Mouse (Mus musculus) forebrain, embryonic 11.5 days (tissue): ENCODE data around the gene Tmem215. TPM values are rescaled to one million over a fixed set of nuclear protein-coding genes. Genes with fewer than 3 reads are reported as not detected.

ENCODE experiments used
- ATAC-seq: fragments of 200-750 bp; cut with Nextera tagmentation; replicated peaks from 2 replicates; pipeline ENCODE4 v1.8.0; 2017; ENCODE audit warnings: moderate TSS enrichment; ENCODE audit not compliant: low FRiP score
- DNase-seq: peaks from one replicate; pipeline ENCODE4 v3.0.0-alpha.2; 2017; ENCODE audit warnings: low spot score
- H3K27ac ChIP-seq: fragments of 300-500 bp; sonication (generic); 2 replicates; pipeline ENCODE4 v1.5.1; 2014; ENCODE audit warnings: low read depth, low read length
- H3K27me3 ChIP-seq: fragments of 300-500 bp; sonication (generic); 2 replicates; pipeline ENCODE4 v1.6.1; 2014; ENCODE audit warnings: mild to moderate bottlenecking, low read length, mixed read lengths; ENCODE audit not compliant: control insufficient read depth, insufficient read depth
- H3K36me3 ChIP-seq: fragments of 300-500 bp; sonication (generic); 2 replicates; pipeline ENCODE4 v1.6.1; 2014; ENCODE audit warnings: mild to moderate bottlenecking, low read length, moderate library complexity, mixed read lengths; ENCODE audit not compliant: control insufficient read depth, insufficient read depth
- H3K4me1 ChIP-seq: fragments of 300-500 bp; sonication (generic); replicated peaks from 2 replicates; pipeline ENCODE4 v1.6.1; 2014; ENCODE audit warnings: low read length, mixed read lengths; ENCODE audit not compliant: control insufficient read depth, insufficient read depth
- H3K4me2 ChIP-seq: fragments of 300-500 bp; sonication (generic); 2 replicates; pipeline ENCODE4 v1.6.1; 2014; ENCODE audit warnings: low read depth, mild to moderate bottlenecking, low read length, moderate library complexity, mixed read lengths; ENCODE audit not compliant: severe bottlenecking
- H3K4me3 ChIP-seq: fragments of 300-500 bp; sonication (generic); 2 replicates; pipeline ENCODE4 v1.5.1; 2014; ENCODE audit warnings: low read depth, low read length
- H3K9ac ChIP-seq: fragments of 300-500 bp; sonication (generic); 2 replicates; pipeline ENCODE4 v1.6.1; 2014; ENCODE audit warnings: low read length
- H3K9me3 ChIP-seq: fragments of 300-500 bp; sonication (generic); 2 replicates; pipeline ENCODE4 v1.6.1; 2016; ENCODE audit warnings: low read length, mixed read lengths; ENCODE audit not compliant: control insufficient read depth
- WGBS: fragments of 180-500 bp; shearing (Covaris S2); extraction: QIAGEN DNeasy Blood & Tissue Kit; methylation state at CpG from one replicate; pipeline ENCODE4 v1.1.7; 2014; 5-methylcytosine and 5-hydroxymethylcytosine counted together
- polyA plus RNA-seq: library from polyadenylated mRNA; unstranded; fragments of >200 nt; fragmentation: Nextera tagmentation; extraction: Ambion mirVana; gene quantifications from 2 replicates; pipeline ENCODE4 v1.2.1, GENCODE M21; 2014

The Tmem215 gene
- polyA plus RNA-seq, 1 experiment from 2014 or later: 0.29 TPM

DNA sequence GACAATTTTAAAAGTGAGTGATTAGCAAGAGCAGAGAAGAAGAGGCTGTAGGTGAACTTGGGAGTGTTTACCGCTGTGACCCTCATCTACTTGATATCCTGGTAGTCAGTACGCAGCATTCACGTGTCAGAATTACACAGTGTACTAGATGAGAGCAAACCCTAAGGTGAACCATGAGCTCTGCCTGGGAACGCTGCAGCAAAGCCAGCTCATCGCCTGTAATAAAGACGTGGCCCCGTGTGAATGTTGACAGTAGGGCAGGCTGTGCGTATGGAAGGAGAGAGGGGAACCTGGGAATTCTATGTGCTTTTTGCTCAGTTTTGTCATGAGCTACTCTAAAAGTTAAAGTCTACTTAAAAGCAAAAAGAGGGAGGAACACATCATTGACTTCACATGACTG, 19.8 kb downstream of the Tmem215 start:
- WGBS: 95% methylated on average over 8 of the region's 8 CpGs
- Histone ChIP-seq H3K4me2 (no peak overlapping the region), H3K27me3 (no peaks in the 10 kb centered on the region), H3K9me3 (no peaks in the 10 kb centered on the region), H3K27ac (no peak overlapping the region), H3K4me3 (no peak overlapping the region), H3K4me1 (no peaks in the 10 kb centered on the region), H3K36me3 (no peaks in the 10 kb centered on the region), H3K9ac (no peak overlapping the region)
- no peak for ATAC-seq
- DNase-seq: no peak

DNA sequence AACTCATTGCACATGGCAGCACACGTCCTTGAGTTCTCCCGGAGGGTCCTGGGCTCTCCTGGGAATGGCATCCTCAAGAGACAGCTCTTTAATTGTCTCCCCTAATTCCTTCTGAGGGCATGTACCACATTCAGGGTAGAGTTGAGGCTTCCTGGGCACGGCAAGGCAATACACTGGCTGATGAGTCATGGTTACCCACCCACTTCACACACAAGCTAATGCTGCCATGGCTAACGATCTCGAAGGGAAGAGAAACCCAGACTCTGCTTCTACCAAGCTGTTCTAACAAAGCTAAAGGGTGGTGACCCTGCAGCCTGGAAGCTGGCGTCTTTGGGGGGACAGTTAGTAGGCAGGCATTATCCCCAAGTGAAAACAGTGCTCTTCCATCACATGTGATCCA, 24.4 kb downstream of the Tmem215 start:
- no peak overlapping the region for H3K9ac ChIP-seq
- no peak overlapping the region for H3K4me3 ChIP-seq
- WGBS: 88% methylated on average over 6 of the region's 6 CpGs
- H3K4me1 ChIP-seq: no peaks in the 10 kb centered on the region
- no peak overlapping the region for H3K27ac ChIP-seq
- H3K4me2 ChIP-seq: no peak overlapping the region
- H3K27me3 ChIP-seq: no peaks in the 10 kb centered on the region
- H3K9me3 ChIP-seq: no peaks in the 10 kb centered on the region
- no peaks in the 10 kb centered on the region for H3K36me3 ChIP-seq
- ATAC-seq (no peak), DNase-seq (no peak)

DNA sequence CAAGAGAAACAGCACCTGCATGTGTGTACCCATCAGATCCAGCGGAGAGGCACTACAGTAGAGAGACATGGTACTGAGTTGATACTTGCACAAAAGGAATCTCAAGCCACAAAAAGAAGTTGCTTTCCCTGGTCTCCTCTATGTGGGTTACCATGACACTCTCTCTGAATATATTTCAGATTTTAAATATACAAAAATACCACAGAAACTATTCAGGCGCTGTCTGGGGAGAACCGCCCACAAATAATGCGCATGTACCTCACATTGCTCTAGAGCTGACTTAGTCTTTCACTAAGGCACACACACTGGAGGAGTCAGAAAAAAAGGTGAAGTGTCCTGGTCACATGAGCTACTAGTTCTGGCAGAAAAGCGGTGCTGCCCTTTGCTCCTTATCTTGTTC, 24.8 kb downstream of the Tmem215 start:
- 91% methylated on average over 5 of the region's 5 CpGs for WGBS

DNA sequence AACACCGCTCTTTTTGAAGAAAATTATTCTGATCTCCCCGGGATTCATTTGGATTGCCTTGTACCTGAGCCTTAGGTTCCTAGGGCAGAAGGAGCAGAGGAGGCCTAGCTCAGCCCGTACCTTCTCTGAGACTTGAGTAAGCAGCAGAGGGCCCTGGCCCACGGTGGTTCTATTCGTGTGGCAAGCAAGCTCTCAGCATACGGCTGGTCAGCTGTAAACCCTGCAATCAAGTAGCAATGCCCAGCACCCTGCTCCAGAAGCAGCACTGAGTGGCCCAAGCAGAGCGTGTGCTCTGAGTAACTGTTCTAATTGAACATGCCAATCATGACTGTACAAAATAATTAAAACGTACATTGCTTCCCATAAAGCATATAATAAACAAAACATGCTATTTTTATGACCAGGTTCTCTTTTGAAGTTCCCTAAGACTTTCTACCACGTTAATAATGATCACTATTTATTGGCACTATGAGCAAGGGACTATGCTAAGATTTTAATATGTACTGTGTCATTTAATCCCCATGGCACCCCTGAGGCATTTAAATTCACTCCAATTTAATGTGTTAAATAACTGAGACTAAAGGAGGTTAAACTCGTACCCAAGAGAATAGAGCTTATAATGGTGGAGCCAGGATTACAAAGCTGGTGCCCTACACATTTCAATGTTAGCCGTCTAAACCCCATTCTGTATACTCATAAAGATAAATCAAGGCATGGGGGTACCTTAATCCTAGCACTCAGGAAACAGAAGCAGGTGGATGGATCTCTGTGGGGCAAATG, 28.0 kb downstream of the Tmem215 start:
- H3K9me3 ChIP-seq: no peaks in the 10 kb centered on the region
- DNase-seq (no peak), ATAC-seq (no peak)
- no peak overlapping the region for H3K4me3 ChIP-seq
- H3K36me3 ChIP-seq: no peaks in the 10 kb centered on the region
- no peaks in the 10 kb centered on the region for H3K27me3 ChIP-seq
- H3K4me1 ChIP-seq: no peaks in the 10 kb centered on the region
- no peak overlapping the region for H3K4me2 ChIP-seq
- no peak overlapping the region for H3K27ac ChIP-seq
- WGBS: 83% methylated on average over 11 of the region's 11 CpGs
- H3K9ac ChIP-seq: no peak overlapping the region

More for the DNA sequence above, 24.8 kb downstream of the Tmem215 start:
- Histone ChIP-seq H3K4me1 (no peaks in the 10 kb centered on the region), H3K36me3 (no peaks in the 10 kb centered on the region), H3K4me3 (no peak overlapping the region), H3K9me3 (no peaks in the 10 kb centered on the region), H3K4me2 (no peak overlapping the region), H3K27ac (no peak overlapping the region), H3K9ac (no peak overlapping the region), H3K27me3 (no peaks in the 10 kb centered on the region)
- DNase-seq (no peak), ATAC-seq (no peak)

DNA sequence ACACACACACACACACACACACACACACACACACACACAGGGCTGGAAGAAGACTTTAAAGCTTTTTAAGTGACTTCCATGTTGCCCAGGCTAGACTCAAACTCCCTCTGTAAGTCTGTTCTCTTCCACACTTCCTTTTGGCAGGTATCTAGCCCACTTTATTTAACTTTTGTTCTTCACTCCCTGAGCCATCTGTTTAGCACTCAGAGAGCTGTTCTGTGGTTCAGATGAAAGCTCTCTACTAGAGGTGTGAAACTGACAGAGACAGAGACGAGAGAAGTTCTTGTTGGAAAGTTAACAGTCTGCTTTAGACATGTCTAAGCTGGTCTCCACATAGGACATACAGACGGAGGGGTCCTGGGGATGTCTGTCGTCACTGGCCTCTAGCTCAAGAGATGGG, 30.5 kb downstream of the Tmem215 start:
- 88% methylated on average over 3 of the region's 3 CpGs for WGBS

DNA sequence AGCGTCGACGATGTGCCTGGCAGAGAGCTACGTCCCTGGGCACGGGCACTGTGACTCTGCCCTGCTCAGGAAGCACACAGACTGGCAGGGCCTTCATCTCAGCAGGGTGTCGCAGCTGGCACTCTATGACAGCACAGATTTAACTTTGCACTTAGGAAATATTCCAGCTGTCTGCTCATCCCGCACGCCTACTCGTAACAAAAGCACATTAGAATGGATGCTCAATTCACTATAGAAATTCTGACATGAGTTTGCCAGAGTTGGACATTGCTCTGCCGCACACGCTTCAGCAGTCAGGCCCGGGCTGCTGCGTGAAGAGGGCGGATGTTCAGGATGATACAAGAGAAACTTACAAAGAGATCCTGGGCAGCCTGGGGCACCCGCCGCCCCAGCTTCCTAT, 37.6 kb downstream of the Tmem215 start:
- H3K4me1 ChIP-seq: no peaks in the 10 kb centered on the region
- H3K36me3 ChIP-seq: no peaks in the 10 kb centered on the region
- H3K4me3 ChIP-seq: no peak overlapping the region
- no peak overlapping the region for H3K9ac ChIP-seq
- H3K9me3 ChIP-seq: no peaks in the 10 kb centered on the region
- WGBS: 81% methylated on average over 16 of the region's 16 CpGs
- no peak overlapping the region for H3K4me2 ChIP-seq
- no peak for ATAC-seq
- no peaks in the 10 kb centered on the region for H3K27me3 ChIP-seq
- DNase-seq: no peak
- H3K27ac ChIP-seq: no peak overlapping the region

More for the DNA sequence above, 30.5 kb downstream of the Tmem215 start:
- no peak overlapping the region for H3K4me3 ChIP-seq
- no peak overlapping the region for H3K27ac ChIP-seq
- no peaks in the 10 kb centered on the region for H3K36me3 ChIP-seq
- ATAC-seq (no peak), DNase-seq (no peak)
- no peak overlapping the region for H3K9ac ChIP-seq
- no peaks in the 10 kb centered on the region for H3K4me1 ChIP-seq
- H3K9me3 ChIP-seq: no peaks in the 10 kb centered on the region
- H3K4me2 ChIP-seq: no peak overlapping the region
- no peaks in the 10 kb centered on the region for H3K27me3 ChIP-seq

DNA sequence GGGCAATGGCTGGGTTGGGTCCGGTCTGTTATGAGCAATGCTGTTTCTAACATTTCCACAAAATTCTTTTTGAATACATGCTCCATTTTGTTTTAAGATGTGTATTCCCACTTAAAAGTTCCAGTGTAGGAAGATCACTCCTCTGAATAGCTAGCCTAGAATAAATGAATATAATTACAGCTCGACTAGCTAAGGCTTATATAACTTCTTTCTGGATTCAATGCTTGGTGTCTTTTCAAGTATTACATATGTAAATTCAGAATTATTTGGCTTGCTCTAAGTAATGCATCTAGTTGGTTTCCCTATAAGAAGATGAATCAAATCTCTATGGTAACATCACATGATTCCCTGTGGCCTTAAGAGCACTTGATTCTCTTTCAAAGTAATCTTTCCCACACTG, 41.3 kb downstream of the Tmem215 start:
- Histone ChIP-seq H3K4me2 (no peak overlapping the region), H3K36me3 (no peaks in the 10 kb centered on the region), H3K27me3 (no peaks in the 10 kb centered on the region), H3K9me3 (no peaks in the 10 kb centered on the region), H3K4me1 (no peaks in the 10 kb centered on the region), H3K9ac (no peak overlapping the region), H3K4me3 (no peak overlapping the region), H3K27ac (no peak overlapping the region)
- DNase-seq (no peak), ATAC-seq (no peak)
- WGBS: 88% methylated on average over 2 of the region's 2 CpGs

DNA sequence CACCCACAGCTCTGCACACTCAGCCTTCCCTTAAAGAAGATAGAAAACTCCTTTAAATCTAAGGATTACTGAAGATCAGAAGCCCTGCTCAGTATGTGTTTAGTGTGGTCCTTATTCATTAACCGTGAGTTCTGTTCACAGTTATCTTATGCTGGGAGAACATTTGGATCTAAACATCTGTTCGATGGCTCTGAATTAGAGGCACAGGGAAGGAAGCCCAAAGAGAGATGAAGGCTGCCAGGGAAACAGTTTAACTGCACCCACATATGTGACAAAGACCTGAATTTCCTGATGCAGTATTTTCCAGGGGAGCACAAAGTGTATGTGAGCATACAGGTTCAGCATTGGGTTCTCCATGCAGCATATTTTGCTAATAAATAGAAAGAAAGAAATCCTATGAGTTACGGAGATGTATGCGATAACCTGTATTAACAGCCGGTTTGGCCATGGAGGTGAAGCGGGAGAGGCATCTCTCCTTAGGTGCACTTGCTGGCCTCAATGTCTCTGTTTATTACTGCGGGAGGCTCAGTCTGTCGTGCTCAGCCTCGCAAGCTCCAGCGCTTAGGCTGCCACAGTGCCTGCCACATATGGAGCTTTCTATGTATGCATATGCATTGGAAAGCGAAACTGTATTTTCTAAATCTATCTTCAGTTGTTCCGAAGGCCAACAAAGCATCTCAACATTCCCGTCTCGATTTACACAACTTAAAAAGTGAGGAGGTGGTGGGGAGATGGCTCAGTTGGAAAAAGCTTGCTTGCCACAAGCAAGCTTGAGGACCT, 46.8 kb downstream of the Tmem215 start:
- peaks cover 6% of the 10 kb centered on the region for H3K9me3 ChIP-seq
- ATAC-seq (no peak), DNase-seq (no peak)
- no peaks in the 10 kb centered on the region for H3K36me3 ChIP-seq
- WGBS: 95% methylated on average over 14 of the region's 14 CpGs
- no peak overlapping the region for H3K4me2 ChIP-seq
- H3K27me3 ChIP-seq: no peaks in the 10 kb centered on the region
- H3K4me1 ChIP-seq: no peaks in the 10 kb centered on the region
- H3K27ac ChIP-seq: no peak overlapping the region
- no peak overlapping the region for H3K9ac ChIP-seq
- H3K4me3 ChIP-seq: no peak overlapping the region
